Mouse (Mus musculus) liver, adult 2 months (tissue): ENCODE measurements around the gene Armh3.

Experiments used
- CTCF ChIP-seq: fragments of 200-500 bp; IDR thresholded peaks from 2 replicates; pipeline ENCODE4 v1.5.1; 2011; ENCODE audit warnings: low read depth, low read length, control low read depth
- POLR2A ChIP-seq: fragments of 200-500 bp; IDR thresholded peaks from 2 replicates; pipeline ENCODE4 v1.6.1; 2011; ENCODE audit warnings: low read length, control low read depth; ENCODE audit not compliant: insufficient read depth; ENCODE audit errors: extremely low read depth

GRCm38 (mm10) chr19:45811028-45811674 lies 187.1 kb downstream of the Armh3 start:
- TF ChIP-seq POLR2A = no peak
- no peak for TF ChIP-seq CTCF
